Mouse (Mus musculus) E14TG2a.4 (cell line): ENCODE measurements at regions not wholly inside any gene's neighbourhood (a gene's known extent, or its start where the extent isn't known, plus 50 kb on each side); places are given as distances from the start of the nearest gene placed in this dataset.

ENCODE experiments used
- H3K27me3 ChIP-seq: 2 replicates; pipeline ENCODE4 v1.6.1; 2014; ENCODE audit warnings: low read length, control low read depth; ENCODE audit not compliant: insufficient read depth
- H3K36me3 ChIP-seq: 2 replicates; pipeline ENCODE4 v1.6.1; 2014; ENCODE audit warnings: low read length, control low read depth; ENCODE audit not compliant: insufficient read depth
- H3K4me1 ChIP-seq: replicated peaks from 2 replicates; pipeline ENCODE4 v1.6.1; 2014; ENCODE audit warnings: low read depth, low read length, control low read depth
- H3K4me3 ChIP-seq: replicated peaks from 2 replicates; pipeline ENCODE4 v1.5.1; 2014; ENCODE audit warnings: mild to moderate bottlenecking, low read length
- H3K9me3 ChIP-seq: 2 replicates; pipeline ENCODE4 v1.6.1; 2014; ENCODE audit warnings: low read length, control low read depth
- CTCF ChIP-seq: conservative IDR thresholded peaks from 2 replicates; pipeline ENCODE4 v1.5.1; 2014; ENCODE audit warnings: low read length
- NANOG ChIP-seq: IDR thresholded peaks from 2 replicates; pipeline ENCODE4 v1.6.1; 2014; ENCODE audit warnings: borderline replicate concordance, low read length, mixed read lengths
- POU5F1 ChIP-seq: IDR thresholded peaks from 2 replicates; pipeline ENCODE4 v1.6.1; 2014; ENCODE audit warnings: low read length, borderline replicate concordance

- Histone ChIP-seq H3K4me1 (no peaks in the 10 kb centered on the region), H3K36me3 (no peaks in the 10 kb centered on the region), H3K9me3 (no peaks in the 10 kb centered on the region), H3K27me3 (no peaks in the 10 kb centered on the region), H3K4me3 (no peak overlapping the region)
- TF ChIP-seq NANOG (no peak), POU5F1 (no peak), CTCF (no peak)
Observed at GRCm38 (mm10) chr8:126214571-126214970, 83.8 kb upstream of the Slc35f3 start.

DNA sequence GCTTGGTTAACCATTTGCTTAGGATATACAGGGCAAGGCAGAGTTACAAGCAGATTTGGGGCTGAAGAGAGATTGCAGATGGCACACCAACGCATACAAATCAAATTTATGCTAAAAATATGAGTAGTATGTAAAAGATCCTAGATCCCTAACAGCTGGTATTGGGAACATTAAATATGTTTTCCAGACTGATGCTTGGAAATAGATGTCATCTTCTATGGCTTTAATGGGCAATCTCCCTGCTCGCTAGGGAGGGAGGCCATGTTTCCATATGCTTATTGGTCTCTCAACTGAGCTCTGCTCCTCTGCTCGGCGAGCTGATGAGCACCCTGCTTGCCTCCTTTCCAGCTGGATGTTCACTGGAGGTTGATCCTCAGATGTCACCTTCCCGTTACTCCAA lies 82.0 kb upstream of the Slc35f3 start:
- Histone ChIP-seq H3K4me1 (no peaks in the 10 kb centered on the region), H3K27me3 (no peaks in the 10 kb centered on the region), H3K4me3 (no peak overlapping the region), H3K36me3 (no peaks in the 10 kb centered on the region), H3K9me3 (no peaks in the 10 kb centered on the region; the same call in none of the 2 replicates)
- TF ChIP-seq CTCF (no peak), NANOG (no peak), POU5F1 (no peak)

- Histone ChIP-seq H3K4me1 (no peaks in the 10 kb centered on the region), H3K27me3 (no peaks in the 10 kb centered on the region), H3K4me3 (no peak overlapping the region), H3K36me3 (no peaks in the 10 kb centered on the region), H3K9me3 (no peaks in the 10 kb centered on the region; the same call in none of the 2 replicates)
- TF ChIP-seq CTCF: peak; percentile 32
- no peak for TF ChIP-seq POU5F1
Observed at GRCm38 (mm10) chr8:126221631-126222030, 76.7 kb upstream of the Slc35f3 start.

GRCm38 (mm10) chr8:126231801-126232200 lies 66.6 kb upstream of the Slc35f3 start:
- peaks cover 29% of the 10 kb centered on the region for H3K9me3 ChIP-seq
- no peaks in the 10 kb centered on the region for H3K4me1 ChIP-seq
- TF ChIP-seq POU5F1 (no peak), NANOG (no peak), CTCF (no peak)

GRCm38 (mm10) chr8:126232521-126232920 lies 65.8 kb upstream of the Slc35f3 start:
- Histone ChIP-seq H3K4me1 (no peaks in the 10 kb centered on the region), H3K9me3 (peaks cover 29% of the 10 kb centered on the region), H3K4me3 (no peak overlapping the region), H3K27me3 (no peaks in the 10 kb centered on the region), H3K36me3 (no peaks in the 10 kb centered on the region)
- TF ChIP-seq POU5F1 (no peak), CTCF (no peak), NANOG (no peak)

More at GRCm38 (mm10) chr8:126231801-126232200, 66.6 kb upstream of the Slc35f3 start:
- Histone ChIP-seq H3K36me3 (no peaks in the 10 kb centered on the region), H3K4me3 (no peak overlapping the region), H3K27me3 (no peaks in the 10 kb centered on the region)

- Histone ChIP-seq H3K4me3 (no peak overlapping the region), H3K36me3 (no peaks in the 10 kb centered on the region), H3K27me3 (0 out of 2 replicates have a peak, but pooled peaks cover 3% of the 10 kb centered on the region), H3K4me1 (no peaks in the 10 kb centered on the region), H3K9me3 (no peaks in the 10 kb centered on the region; the same call in 1 of the 2 replicates)
- TF ChIP-seq NANOG: no peak
- no peak for TF ChIP-seq CTCF
- TF ChIP-seq POU5F1: no peak
Observed at GRCm38 (mm10) chr8:126239684-126240083, 58.7 kb upstream of the Slc35f3 start.

DNA sequence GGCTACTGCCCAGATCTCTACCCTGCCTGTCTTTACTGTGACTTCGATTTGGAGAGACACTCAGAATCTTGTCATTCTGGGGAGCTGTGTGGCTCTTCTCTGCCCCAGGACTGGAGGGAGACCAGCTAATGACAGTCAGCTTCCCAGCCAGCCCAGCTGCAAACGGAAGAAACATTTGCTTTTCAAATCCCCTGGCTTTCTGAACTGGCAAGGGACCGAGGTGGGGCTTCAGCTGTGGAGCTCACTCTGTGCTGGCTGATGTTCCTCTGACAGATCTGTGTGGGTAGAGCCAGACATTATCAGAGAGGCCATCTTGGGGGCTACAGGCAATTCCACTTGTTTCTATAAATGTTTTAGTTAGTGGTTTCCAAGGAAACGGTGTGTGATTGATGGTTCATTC lies 54.0 kb upstream of the Slc35f3 start:
- Histone ChIP-seq H3K9me3 (no peaks in the 10 kb centered on the region), H3K4me3 (no peak overlapping the region), H3K27me3 (no peaks in the 10 kb centered on the region), H3K36me3 (no peaks in the 10 kb centered on the region), H3K4me1 (no peaks in the 10 kb centered on the region)
- no peak for TF ChIP-seq CTCF
- no peak for TF ChIP-seq POU5F1
- no peak for TF ChIP-seq NANOG
